Mouse (Mus musculus): ENCODE measurements around the gene Sec31a.

Sec31a gene

DNA sequence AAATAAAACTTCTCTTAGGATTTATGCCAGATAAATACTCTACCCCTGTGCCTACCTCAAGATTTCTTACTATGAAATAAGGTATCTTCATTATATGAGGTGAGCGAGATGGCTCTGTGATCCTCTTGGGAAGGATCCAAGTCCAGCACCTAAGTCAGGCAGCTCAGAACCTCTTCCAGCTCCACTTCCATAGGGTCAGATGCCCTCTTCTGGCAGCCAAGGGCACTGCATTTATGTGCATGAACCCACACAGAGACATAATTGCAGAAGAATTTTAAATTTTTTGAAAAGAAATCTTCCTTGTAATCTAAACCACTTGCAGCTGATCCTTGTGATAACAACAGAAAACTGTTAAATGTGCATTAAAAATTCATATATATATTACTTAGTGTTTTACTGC is 70.9 kb downstream of the Sec31a start:
- DNase-seq = no peak

DNA sequence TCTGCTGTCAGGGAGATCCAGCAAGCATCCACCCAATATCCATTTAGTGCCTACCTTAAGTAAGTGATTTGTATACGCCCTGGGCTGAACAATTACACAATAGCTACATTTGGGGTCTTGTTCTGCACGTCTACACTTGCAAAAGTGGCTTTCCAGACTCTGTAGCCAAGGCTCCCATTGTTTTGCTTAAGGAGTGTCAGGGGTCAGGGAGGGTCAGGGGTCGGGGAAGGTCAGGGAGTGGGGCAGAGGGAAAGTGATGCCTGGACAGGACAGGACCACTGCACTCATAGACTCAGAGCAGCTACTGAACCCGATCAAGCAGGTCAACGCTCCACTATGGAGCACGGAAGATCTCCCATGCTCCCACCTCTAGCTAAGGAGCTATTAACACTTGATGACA is 72.9 kb downstream of the Sec31a start:
- no peak for DNase-seq

DNA sequence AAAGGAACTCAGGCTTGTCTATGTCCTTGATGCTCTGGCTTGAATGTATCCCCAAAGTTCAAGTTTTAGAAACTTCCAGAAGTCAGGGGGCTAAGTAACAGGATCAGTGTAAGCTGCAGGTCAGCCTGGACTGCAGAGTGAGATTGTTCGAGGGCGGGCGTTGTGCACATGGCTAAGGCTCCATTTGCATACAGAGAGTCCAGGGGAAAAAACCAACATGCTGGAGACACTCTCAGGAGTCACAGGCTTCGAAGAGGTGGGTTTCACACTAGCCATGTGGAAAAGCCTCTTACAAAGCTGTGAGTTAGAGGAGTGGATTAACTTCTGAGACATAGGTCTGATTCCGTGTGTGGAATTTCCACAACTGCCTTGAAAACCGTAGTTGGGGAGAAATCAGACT is 73.6 kb downstream of the Sec31a start:
- no peak for DNase-seq

DNA sequence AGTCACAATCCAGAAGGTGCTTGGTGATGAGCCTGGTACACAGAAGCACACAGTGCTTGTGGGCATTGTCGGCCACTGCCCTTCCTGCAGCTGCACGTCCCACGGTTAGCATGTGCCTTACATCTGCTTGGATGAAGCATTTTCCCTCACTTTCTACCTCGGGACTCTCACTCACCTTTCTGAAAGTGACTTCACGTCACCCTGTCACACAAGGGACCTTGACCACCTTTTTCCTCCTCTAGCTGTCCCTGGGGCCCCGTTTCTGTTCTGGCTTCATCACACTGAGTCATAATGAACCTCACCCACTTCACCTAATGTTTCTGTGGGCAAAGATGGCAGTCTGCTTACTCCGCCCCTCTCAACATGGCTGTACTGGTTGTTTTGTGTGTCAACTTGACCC is 75.0 kb downstream of the Sec31a start:
- no peak for DNase-seq

DNA sequence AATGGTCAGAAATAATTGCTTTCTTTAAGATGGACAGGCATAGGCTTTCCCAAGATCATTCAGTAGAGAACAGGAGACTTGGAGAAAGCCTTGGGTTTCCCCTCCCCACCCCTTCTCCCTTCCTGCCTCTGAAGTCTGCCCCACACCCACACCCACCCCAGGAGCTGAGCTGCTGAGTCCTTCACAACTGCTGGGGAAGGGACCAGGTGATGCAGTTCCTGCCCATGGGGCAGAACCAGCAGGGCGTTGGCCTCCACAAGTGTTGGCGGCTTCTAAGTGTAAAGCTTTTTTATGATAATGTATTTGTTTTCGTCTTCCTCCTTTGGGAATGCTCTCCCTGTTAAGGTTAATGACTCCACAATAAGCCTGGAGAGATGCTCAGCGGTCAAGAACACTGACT is 78.2 kb downstream of the Sec31a start:
- DNase-seq = no peak

DNA sequence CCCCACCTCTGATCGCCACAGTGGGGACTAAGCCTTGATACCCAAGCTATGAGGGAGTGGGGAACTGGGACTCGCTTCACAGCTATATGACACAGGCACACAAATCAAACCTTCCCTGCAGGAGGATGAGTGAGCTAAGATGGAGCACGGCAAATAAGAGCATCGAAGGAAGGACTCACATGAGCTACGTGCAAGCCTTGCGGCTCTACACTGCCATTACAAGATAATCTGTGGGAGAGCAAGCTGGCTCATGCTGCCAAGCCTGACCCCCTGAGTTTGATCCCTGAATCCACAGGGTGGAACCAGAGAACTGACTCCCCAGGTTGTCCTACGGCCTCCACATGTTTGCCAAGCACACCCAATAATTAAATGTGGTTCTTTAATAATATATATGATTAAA is 79.2 kb downstream of the Sec31a start:
- no peak for DNase-seq

DNA sequence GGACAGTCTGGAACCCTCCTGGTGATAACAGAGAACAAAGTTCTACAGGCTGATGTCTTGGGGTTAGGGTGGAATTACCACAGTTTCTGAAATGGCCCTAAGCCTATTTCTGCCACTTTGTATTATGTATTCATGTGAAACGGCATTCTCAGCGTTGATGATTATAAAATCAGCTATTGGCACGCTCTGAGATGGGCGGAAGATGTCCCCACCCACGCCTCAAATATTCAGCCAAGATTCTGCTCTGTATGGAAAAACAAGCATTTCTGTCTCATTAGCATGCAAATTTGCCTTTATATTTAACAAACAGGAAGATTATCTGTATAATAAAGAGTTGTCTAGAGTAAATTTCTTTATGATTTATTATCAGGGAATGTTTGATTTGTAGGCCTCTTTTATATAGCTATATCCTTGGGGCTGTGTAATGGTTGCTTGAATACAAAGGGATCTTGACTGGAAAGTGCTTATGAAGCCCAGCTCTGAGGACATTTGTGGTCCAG is 80.4 kb downstream of the Sec31a start:
- DNase-seq = no peak

DNA sequence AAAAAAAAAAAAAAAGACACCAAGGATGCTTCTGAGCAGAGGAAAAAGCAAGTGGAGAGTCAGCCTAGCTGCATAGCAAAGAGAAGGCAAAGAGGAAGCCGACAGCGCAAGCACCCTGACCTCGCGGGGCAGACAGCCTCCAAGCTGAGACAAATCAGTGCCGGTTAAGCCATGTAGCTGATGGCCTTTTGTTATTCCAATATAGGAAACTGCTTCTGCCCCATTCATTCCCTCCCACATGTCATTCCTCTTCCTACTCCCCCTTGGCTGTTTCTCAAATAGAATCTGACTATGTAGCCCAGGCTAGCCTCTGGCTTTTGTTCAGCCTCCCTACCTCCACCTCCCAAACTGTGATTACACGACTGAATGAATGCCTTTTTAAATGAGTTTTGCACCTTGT is 81.3 kb downstream of the Sec31a start:
- DNase-seq = no peak

DNA sequence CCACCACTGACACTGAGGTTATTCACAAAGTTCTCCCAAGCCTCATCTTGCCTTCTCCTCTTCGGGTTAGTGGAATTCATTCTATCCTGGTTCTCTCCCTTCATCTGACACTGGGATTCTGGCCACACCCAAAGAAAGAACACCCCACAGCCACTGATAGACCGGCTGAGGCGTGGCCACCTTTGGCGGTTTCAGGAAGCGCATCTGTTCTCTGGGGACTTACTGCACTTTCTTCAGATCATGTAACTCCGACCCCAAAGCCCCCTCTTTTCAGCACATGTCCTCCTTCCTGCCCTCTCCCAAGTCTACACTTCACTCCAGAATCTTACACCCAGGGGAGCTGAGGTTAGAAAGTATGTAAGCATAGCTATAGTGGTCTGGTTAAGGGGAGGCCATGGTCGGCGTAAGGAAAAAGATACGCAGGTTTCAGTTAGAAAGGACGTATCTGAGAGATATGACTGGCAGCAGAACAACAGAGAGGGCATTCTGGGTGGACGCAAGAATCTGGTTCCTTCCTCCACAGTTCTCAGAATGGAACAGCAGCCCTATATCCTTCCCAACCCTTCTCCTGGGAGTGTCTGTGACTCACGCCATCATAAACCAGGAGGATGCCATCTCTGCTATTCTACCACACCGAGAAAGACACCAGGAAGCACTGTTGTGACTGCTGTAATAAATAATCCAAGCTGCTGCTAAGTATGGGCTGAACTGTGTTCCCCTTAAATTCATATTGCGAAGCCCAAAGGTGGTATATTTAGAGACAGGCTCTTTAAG is 82.2 kb downstream of the Sec31a start:
- DNase-seq = no peak

DNA sequence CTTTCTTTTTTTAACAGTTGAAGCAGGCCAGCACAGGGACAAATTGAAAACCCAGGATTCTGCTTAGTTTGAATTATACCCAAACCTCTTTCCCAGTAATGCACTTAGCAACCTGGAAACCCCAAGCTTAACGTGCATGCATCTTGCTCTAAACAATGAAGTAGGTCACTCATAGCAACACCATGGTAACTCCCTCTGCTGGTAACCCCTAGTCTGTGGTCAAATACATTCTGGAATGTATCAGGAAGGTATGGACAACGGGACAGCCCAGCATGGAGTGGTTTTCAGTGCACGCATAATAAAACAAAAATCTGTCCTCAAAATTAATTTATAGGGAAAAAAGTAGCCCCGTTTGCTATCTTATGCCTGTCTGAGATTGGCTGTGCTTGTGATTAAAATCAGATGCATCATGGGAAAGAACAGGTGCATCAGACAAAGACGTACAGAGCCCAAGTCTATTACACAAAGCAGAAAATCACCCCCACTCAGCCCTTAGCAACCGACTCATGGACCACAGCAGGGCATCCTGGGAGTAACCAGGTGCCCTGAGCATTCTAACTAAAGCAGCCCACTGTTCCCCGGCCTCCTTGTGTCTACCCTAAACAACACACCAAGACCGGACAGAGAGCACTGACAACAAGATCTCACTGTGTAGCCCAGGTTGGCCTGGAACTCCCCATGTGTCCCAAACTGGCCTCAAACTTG is 83.6 kb downstream of the Sec31a start:
- DNase-seq = no peak

DNA sequence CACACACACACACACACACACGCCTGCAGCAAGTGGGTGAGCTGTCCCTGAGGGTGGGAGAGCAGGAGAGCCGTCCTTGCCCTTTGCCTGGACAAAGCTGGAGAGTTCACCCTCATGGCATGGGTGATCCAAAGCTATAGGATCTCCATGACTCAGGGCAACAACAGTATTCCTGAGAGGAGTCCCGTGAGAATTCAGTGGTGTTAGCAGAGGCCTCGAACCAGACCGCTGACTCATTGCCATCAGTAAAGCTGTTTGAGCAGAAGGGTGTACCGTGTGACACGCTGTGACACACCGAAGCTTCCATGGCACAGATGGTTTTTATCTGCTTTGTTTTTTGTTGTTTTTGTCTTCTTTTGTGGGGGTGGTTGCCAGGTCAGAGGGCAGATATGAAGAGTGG is 84.4 kb downstream of the Sec31a start:
- DNase-seq = no peak

DNA sequence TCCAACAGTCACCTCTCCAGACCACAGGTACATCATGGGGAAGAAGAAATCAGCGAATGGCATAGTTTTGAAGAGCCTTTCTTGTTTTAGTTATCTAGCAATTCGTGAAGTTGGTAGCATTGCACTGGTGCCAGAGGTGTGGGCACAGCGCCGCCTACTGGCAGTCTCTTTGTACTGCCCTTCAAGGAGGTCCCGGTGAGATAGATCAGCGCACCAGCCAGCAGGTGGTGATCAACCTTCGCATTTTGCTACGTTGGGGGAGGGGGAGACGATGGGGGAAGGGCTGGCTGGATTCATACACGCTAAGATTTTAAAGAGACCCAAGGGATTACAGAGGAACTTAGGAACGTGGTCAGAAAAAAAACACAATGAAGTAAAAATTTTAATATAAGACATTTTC is 94.0 kb downstream of the Sec31a start:
- peak; percentile 84 for DNase-seq

DNA sequence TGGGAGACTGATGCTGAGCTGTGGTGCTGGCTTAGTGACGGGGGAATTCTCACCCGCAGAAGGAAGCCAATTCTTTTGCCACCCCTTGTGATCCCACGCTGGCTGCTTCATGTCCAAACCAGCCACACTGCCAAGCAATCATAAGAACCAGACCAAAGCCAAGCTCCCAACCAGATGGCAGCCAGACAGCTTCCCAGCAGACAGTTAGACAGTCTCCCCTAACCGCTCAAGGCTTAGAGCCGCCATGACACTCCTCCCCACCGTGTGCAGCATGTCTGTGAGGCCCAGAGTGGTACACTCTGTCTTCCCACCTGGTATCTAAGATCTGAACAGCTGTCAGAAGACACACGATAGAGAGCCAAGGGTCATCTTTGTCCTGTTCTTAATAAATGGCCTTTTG is 98.2 kb downstream of the Sec31a start:
- DNase-seq = no peak

DNA sequence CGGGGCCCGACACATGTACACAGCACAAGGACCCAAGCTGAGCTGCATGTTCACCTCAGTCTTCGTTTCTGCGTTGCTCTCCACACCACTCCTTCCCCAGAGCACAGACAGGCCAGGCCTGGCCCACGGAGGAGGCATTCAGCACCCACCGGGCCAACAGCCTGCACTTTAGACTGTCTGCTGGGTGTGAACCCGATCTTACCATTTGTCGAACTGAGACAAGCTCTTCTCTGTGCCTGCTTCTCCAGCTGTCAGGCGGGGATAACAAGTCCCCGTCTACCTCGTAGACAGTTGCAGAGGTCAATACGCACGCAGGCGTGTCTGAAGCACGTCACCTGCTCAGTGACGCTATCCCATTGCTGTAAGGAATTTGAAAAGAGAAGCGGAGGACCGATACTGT is 99.0 kb downstream of the Sec31a start:
- no peak for DNase-seq

DNA sequence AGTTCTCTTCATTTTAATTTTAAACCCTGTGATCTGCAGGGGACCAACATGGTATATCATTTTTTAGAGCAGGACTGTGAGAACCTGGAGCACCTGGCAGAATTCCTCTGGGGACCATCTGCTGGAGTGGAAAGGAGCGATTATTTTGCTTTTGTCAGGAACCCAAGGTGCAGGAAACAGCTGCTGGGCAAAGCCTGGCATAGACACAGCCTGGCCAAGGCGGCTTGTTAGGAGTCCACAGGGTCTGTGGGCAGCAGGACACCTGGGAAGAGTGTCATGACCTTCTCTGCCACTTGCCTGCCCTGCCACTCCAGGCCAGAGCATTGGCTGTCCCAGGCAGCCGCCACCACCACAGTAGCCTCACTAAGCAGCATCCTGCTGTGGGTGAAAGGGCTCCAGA is 100.4 kb downstream of the Sec31a start:
- no peak for DNase-seq

DNA sequence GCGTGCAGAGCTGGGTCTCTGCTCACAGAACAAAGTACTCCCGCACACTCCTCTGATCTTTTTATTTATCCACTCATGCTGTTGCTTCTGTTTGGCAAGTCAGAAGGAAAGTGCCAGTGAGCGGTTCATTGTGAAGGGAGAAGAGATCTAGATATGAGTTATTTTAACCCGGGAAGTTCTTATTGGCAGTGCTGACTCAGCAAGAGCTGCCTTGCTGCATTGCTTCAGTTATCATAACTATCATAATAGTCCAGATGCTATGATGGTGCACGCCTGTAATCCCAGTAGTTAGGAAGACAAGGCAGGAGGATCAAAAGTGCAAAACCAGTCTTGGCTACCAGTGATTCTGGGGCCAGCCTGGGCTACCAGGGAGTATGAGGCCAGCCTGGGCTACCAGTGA is 103.6 kb downstream of the Sec31a start:
- DNase-seq = no peak
